23 mouse cellular contexts compared by ENCODE assay signal in the genomic region with DNA sequence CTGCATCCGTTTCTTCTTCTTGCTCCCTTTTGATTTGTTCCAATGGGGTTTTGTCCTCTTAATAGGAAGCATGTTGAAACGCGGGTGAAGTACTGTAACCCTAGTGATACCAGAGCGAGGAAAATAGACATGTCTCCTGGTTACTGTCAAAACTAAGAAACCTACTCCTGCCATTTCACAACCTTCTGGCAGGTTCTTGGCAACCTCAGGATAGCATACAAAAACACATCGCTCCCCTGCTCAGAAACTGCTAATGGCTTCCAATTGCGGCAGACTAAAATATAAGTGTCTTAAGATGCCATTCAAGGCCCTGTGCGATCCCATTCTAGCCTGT.
DNase-seq lines count a peak whose midpoint lies in the region; ATAC-seq and TF ChIP-seq lines count a peak whose summit lies in the region.
"Had no signal": no experiment of that assay in that cellular context is flagged by ENCODE, and none has a peak within 500 bp of the region (broad histone marks: within the 10 kb centered on the region; RNA-seq: fewer than 3 reads in every experiment).

No protein-coding gene starts in this region.

- H3K4me1 ChIP-seq in forebrain, embryonic 14.5 days (ENCODE audit: control insufficient read depth, insufficient read depth, low read length): peaks cover 4% of the 10 kb centered on the region; the same call in 1 of the 2 replicates
- H3K4me1 ChIP-seq in forebrain, embryonic 13.5 days: no peaks in the 10 kb centered on the region
- peaks cover 8% of the 10 kb centered on the region; the same call in 1 of the 2 replicates for H3K4me1 ChIP-seq in hindbrain, embryonic 13.5 days (replicated peaks)
- H3K4me1 ChIP-seq in hindbrain, postnatal 0 days (ENCODE audit: insufficient read depth, low read length): no peaks in the 10 kb centered on the region
- H3K4me1 ChIP-seq in midbrain, embryonic 15.5 days: no peaks in the 10 kb centered on the region
- H3K4me1 ChIP-seq in midbrain, postnatal 0 days (ENCODE audit: insufficient read depth, low read length): no peaks in the 10 kb centered on the region
- H3K4me1 ChIP-seq: heart, embryonic 15.5 days had no signal

- H3K9me3 ChIP-seq in forebrain, embryonic 14.5 days (replicated peaks; ENCODE audit: control insufficient read depth, low read length): no peaks in the 10 kb centered on the region
- H3K9me3 ChIP-seq in forebrain, embryonic 13.5 days (replicated peaks): no peaks in the 10 kb centered on the region
- H3K9me3 ChIP-seq in hindbrain, embryonic 13.5 days: no peaks in the 10 kb centered on the region
- no peaks in the 10 kb centered on the region for H3K9me3 ChIP-seq in hindbrain, postnatal 0 days (ENCODE audit: low read length)
- no peaks in the 10 kb centered on the region for H3K9me3 ChIP-seq in midbrain, embryonic 15.5 days
- no peaks in the 10 kb centered on the region for H3K9me3 ChIP-seq in midbrain, postnatal 0 days (ENCODE audit: low read length)
- H3K9me3 ChIP-seq: embryonic facial prominence, embryonic 12.5 days; G1E; heart, embryonic 15.5 days had no signal

- no peak overlapping the region; the same call in 1 of the 2 replicates for H3K27ac ChIP-seq in forebrain, embryonic 14.5 days (ENCODE audit: low read depth, low read length)
- H3K27ac ChIP-seq in forebrain, embryonic 13.5 days: no peak overlapping the region
- 0 out of 2 replicates have a peak overlapping the region, but pooled peaks have one; percentile 6 for H3K27ac ChIP-seq in hindbrain, embryonic 13.5 days
- H3K27ac ChIP-seq in hindbrain, postnatal 0 days: no peak overlapping the region
- no peak overlapping the region for H3K27ac ChIP-seq in midbrain, embryonic 15.5 days
- H3K27ac ChIP-seq in midbrain, postnatal 0 days (ENCODE audit: low read depth, low read length): no peak overlapping the region
- H3K27ac ChIP-seq: embryonic facial prominence, embryonic 12.5 days; heart, adult 2 months; heart, embryonic 15.5 days; hindbrain, embryonic 14.5 days had no signal

- TF ChIP-seq CTCF in hindbrain, postnatal 0 days (IDR thresholded peaks at IDR 0.05; ENCODE audit: low read depth): no peak
- no peak for TF ChIP-seq CTCF in midbrain, postnatal 0 days (IDR thresholded peaks at IDR 0.05)

- H3K27me3 ChIP-seq in forebrain, embryonic 14.5 days (replicated peaks; ENCODE audit: control insufficient read depth, insufficient read depth, low read length): no peaks in the 10 kb centered on the region
- no peaks in the 10 kb centered on the region for H3K27me3 ChIP-seq in forebrain, embryonic 13.5 days
- H3K27me3 ChIP-seq in hindbrain, embryonic 13.5 days: no peaks in the 10 kb centered on the region
- no peaks in the 10 kb centered on the region for H3K27me3 ChIP-seq in hindbrain, postnatal 0 days (ENCODE audit: insufficient read depth, low read length)
- no peaks in the 10 kb centered on the region for H3K27me3 ChIP-seq in midbrain, embryonic 15.5 days (replicated peaks)
- H3K27me3 ChIP-seq in midbrain, postnatal 0 days (ENCODE audit: insufficient read depth, low read length): no peaks in the 10 kb centered on the region
- H3K27me3 ChIP-seq: embryonic facial prominence, embryonic 12.5 days; heart, embryonic 15.5 days had no signal

- no peak overlapping the region for H3K4me3 ChIP-seq in forebrain, embryonic 14.5 days (ENCODE audit: low read depth, low read length)
- H3K4me3 ChIP-seq in forebrain, embryonic 13.5 days: no peak overlapping the region
- H3K4me3 ChIP-seq in hindbrain, embryonic 13.5 days: no peak overlapping the region
- H3K4me3 ChIP-seq in hindbrain, postnatal 0 days (ENCODE audit: low read length): no peak overlapping the region
- no peak overlapping the region for H3K4me3 ChIP-seq in midbrain, embryonic 15.5 days
- no peak overlapping the region for H3K4me3 ChIP-seq in midbrain, postnatal 0 days (ENCODE audit: low read depth, low read length)
- H3K4me3 ChIP-seq: embryonic facial prominence, embryonic 12.5 days; heart, adult 2 months; heart, embryonic 15.5 days had no signal

- ATAC-seq in forebrain, embryonic 14.5 days: no peak
- no peak for ATAC-seq in forebrain, embryonic 13.5 days
- ATAC-seq in hindbrain, embryonic 13.5 days (ENCODE audit: low FRiP score): no peak
- no peak for ATAC-seq in hindbrain, postnatal 0 days
- ATAC-seq in midbrain, embryonic 15.5 days (replicated peaks): peak; percentile 37; the same call in 1 of the 2 replicates
- ATAC-seq in midbrain, postnatal 0 days (ENCODE audit: low FRiP score): no peak
- ATAC-seq: CD4-positive, CD25-positive, alpha-beta regulatory T cell, adult 4 months; intestine, embryonic 16.5 days had no signal

- no peak overlapping the region for H3K9ac ChIP-seq in forebrain, embryonic 14.5 days (ENCODE audit: low read length)
- no peak overlapping the region for H3K9ac ChIP-seq in forebrain, embryonic 13.5 days
- no peak overlapping the region for H3K9ac ChIP-seq in hindbrain, embryonic 13.5 days
- no peak overlapping the region for H3K9ac ChIP-seq in hindbrain, postnatal 0 days (replicated peaks; ENCODE audit: low read length)
- no peak overlapping the region for H3K9ac ChIP-seq in midbrain, embryonic 15.5 days
- H3K9ac ChIP-seq in midbrain, postnatal 0 days (replicated peaks; ENCODE audit: low read length, poor library complexity, severe bottlenecking): no peak overlapping the region
- H3K9ac ChIP-seq: embryonic facial prominence, embryonic 12.5 days; heart, embryonic 15.5 days; hindbrain, embryonic 14.5 days had no signal

- no peaks in the 10 kb centered on the region for H3K36me3 ChIP-seq in forebrain, embryonic 14.5 days (ENCODE audit: control insufficient read depth, insufficient read depth, low read length)
- H3K36me3 ChIP-seq in forebrain, embryonic 13.5 days (ENCODE audit: poor library complexity, severe bottlenecking): no peaks in the 10 kb centered on the region
- no peaks in the 10 kb centered on the region for H3K36me3 ChIP-seq in hindbrain, embryonic 13.5 days
- no peaks in the 10 kb centered on the region for H3K36me3 ChIP-seq in hindbrain, postnatal 0 days (ENCODE audit: insufficient read depth, low read length)
- H3K36me3 ChIP-seq in midbrain, embryonic 15.5 days (replicated peaks): no peaks in the 10 kb centered on the region
- no peaks in the 10 kb centered on the region for H3K36me3 ChIP-seq in midbrain, postnatal 0 days (ENCODE audit: insufficient read depth, low read length)
- H3K36me3 ChIP-seq: embryonic facial prominence, embryonic 12.5 days; G1E; heart, embryonic 15.5 days had no signal

- 70% methylated on average over 7 of the region's 7 CpGs for WGBS in forebrain, embryonic 14.5 days
- WGBS in forebrain, embryonic 13.5 days: 83% methylated on average over 7 of the region's 7 CpGs
- 80% methylated on average over 7 of the region's 7 CpGs for WGBS in hindbrain, embryonic 13.5 days
- 61% methylated on average over 7 of the region's 7 CpGs for WGBS in hindbrain, postnatal 0 days
- WGBS in midbrain, embryonic 15.5 days: 69% methylated on average over 7 of the region's 7 CpGs
- WGBS in midbrain, postnatal 0 days: 71% methylated on average over 7 of the region's 7 CpGs

- H3K4me2 ChIP-seq in forebrain, embryonic 14.5 days (ENCODE audit: low read length): no peak overlapping the region
- no peak overlapping the region for H3K4me2 ChIP-seq in forebrain, embryonic 13.5 days
- H3K4me2 ChIP-seq in hindbrain, embryonic 13.5 days: no peak overlapping the region
- no peak overlapping the region for H3K4me2 ChIP-seq in hindbrain, postnatal 0 days (ENCODE audit: low read depth, low read length)
- no peak overlapping the region for H3K4me2 ChIP-seq in midbrain, embryonic 15.5 days
- H3K4me2 ChIP-seq in midbrain, postnatal 0 days (ENCODE audit: low read depth, low read length, poor library complexity, severe bottlenecking): no peak overlapping the region
- H3K4me2 ChIP-seq: embryonic facial prominence, embryonic 12.5 days; heart, embryonic 11.5 days; heart, embryonic 15.5 days; hindbrain, embryonic 14.5 days had no signal

- peak; percentile 28 for DNase-seq in forebrain, embryonic 14.5 days (ENCODE audit: low spot score)
- DNase-seq in hindbrain, postnatal 0 days (ENCODE audit: low spot score): no peak
- no peak for DNase-seq in midbrain, postnatal 0 days (ENCODE audit: low spot score)
- no peak for DNase-seq in left cerebral cortex, adult 9 months (ENCODE audit: low spot score in 2 of 2)
- DNase-seq: adrenal gland, adult 8-10 months; adrenal gland, postnatal 36 days; B cell, adult 2 months; cerebellum, adult 11-12 months; cerebellum, adult 9-10 months; cerebellum, postnatal 25 days; gastrocnemius, postnatal 10 days; heart, adult 2 months; heart, postnatal 14 days had no signal
